Mouse (Mus musculus): ENCODE measurements around the gene Pdzd4.

Pdzd4 gene

GRCm38 (mm10) chrX:73824185-73825151 lies at the start of gene Pdzd4:
Gene Pdzd4, minus strand, starts transcription at chrX:73824969.
- DNase-seq = peak; percentile 10 to 19

DNA sequence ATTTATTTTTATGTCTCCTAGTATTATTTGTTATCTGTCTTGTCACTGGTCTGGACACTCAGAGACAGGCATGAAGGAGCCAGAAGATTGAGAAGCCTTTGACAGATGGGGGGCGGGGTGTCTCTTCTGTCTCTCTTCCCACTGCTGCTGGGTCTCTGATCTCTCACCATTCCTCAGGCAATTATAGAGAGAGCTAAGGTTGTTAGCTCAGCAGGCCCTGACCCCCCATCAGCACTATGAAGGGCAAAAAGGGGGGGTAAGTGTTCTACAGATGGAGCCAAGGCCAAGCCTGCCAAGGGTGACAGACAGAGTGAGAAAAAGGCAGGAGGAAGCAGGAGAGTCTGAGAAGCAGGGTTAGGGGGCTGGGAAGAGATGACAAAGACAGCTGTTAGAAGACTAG lies 47.2 kb upstream of the Pdzd4 start:
- DNase-seq = no peak

DNA sequence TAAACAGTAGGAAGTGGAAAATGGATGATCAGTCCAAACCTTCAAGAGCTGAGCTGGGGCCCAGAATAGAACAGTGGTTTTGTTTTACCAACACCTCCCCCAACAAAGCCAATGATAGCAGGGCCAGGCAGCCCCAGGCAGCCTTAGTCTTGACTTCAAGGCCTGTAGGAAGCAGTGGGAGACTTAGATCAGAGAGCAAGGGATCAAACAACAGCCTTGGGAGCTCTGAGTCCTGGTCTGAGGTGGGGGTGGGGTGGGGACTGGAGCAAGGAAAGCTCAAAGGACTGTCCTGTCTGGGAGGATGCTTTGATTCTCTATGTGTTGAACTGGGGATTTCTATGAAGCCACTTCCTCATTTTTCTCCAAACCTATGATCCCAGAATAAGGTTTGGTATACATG lies 46.7 kb upstream of the Pdzd4 start:
- no peak for DNase-seq

DNA sequence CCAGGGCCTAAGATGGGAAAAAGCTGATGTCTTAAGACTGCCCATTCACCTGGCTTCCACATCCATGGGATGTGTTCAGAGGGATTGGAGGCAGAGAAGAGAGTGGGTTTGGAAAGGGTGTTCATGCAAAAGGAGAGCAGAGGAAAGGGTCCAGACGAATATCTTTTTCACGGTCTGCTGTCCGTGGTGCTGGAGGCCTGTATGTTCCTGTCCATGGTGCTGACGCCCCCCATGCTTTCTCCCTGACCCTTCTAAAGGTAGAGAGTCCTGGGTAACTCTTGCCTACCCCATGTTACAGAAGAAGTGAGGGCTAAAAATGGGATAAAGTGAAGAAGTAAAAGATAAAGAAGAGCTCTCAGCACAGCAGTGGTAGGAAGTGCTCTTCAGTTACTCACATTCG lies 44.6 kb upstream of the Pdzd4 start:
- peak in 1 of 2 experiments; percentile 5 for DNase-seq

DNA sequence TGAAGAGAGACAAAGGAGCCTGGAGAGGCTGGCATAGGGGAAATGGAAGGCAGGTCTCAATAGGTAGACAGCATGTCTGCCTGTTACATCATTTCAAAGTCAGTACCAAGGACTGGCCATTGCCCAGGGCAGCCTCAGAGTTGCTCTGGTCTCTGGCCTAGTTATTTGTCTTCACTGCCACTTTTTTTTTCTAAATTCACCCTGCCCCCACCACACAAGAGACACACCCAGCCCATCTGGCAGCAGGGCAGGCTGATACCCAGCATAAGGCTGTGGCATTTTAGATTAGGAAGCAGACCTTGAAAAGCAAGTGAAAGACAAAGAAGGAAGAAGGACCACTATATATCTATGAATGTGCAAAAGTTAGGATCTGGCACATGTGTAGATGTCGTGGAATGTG lies 43.1 kb upstream of the Pdzd4 start:
- no peak for DNase-seq

DNA sequence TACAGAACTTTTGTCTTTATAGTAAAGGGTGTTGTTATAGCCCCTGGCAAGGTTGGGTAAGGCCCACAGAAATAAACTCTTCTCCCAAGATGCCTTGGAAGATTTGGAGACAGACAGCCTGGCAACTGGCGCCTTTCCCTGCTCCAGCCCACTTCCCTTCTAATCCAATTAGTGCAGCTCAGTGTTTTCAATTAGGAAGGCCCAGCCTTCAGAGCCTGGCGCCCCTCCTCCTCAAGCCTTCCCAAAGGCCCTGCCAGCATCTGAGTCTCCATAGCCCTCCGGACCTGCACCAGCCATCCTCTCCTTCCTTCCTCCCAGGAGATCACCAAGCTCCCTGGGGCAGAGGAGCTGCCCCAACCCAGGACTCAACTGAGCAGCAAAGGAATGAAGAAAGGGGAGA lies 42.5 kb upstream of the Pdzd4 start:
- DNase-seq = no peak

- no peak for DNase-seq
These were observed 39.9 kb upstream of the Pdzd4 start for GRCm38 (mm10) chrX:73864692-73865091.

- no peak for DNase-seq
These were observed 30.3 kb upstream of the Pdzd4 start for GRCm38 (mm10) chrX:73855087-73855408.

DNA sequence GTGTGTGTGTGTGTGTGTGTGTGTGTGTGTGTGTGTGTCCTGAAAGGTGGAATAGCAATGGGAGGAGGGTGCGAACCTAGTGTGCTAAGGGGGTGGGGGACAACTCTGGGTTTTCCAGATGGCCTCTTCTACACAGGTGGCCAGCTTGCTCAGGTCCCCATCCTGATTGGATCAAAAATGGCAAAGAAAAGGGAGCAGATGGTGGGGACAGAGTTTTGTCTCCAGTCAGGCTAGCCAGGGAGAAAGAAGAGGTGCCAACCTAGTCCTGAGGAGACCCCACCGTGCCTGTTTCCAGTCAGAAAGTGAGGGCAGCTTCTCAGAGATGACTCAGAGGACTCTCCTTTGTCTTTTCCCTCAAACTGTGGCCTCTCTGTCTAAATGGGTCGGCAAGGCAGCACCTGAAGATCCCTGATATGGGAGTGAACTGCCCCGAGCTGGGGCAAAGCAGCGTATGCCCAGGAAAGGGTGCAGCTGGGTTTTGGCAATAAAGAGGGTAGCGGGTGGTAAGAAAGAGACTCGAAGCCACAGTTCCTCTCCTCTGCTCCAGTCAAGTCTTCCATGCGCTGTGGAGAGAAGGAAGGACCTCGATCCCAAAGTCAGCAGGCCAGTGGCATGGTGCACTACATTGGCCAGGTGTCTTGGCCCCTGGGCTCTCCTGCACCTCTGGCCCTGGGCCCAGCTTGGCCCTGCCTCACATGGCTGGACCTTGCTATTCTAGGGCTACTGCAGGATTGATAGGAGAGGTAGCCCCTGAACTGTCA lies 29.7 kb upstream of the Pdzd4 start:
- DNase-seq = no peak

DNA sequence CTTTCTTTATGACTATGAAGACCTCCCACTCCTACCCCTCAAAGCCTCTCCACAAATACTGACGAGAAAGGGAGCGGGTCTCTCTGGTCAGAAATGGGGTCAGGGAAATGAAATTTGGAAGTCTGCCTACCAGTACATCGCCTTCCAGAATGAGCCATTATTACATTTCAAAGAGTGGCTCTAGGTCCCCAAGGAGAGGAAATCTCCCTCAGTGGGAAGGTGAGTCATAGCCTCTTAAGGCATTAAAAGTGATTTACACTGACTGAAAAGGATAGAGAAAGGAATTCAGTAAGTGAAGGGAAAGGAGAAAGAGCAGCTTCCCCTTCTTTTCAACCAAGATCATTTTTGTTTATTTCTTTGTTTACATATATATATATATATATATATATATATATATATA lies 11.9 kb upstream of the Pdzd4 start:
- DNase-seq = no peak

GRCm38 (mm10) chrX:73835731-73836130 lies 11.0 kb upstream of the Pdzd4 start:
- DNase-seq = no peak

DNA sequence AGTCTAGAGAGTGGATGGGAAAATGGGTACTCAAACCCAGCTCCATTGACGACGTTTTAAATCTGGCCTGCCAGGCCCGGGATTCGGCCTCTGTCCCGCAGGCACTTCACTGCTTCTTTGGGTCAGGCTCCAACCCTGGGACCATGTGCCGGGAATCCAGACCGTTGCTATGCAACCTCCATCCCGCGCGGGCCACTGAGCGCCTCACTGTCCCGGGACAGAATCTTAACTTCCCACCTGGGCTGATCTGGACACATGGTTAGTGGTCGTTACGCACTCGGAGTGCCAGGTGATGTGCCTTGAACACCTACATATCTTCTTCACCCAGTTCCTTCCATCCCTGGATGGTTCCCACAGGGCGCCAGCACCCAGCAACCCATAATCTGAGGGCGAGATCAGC lies 1.0 kb downstream of the Pdzd4 start:
- DNase-seq = no peak

DNA sequence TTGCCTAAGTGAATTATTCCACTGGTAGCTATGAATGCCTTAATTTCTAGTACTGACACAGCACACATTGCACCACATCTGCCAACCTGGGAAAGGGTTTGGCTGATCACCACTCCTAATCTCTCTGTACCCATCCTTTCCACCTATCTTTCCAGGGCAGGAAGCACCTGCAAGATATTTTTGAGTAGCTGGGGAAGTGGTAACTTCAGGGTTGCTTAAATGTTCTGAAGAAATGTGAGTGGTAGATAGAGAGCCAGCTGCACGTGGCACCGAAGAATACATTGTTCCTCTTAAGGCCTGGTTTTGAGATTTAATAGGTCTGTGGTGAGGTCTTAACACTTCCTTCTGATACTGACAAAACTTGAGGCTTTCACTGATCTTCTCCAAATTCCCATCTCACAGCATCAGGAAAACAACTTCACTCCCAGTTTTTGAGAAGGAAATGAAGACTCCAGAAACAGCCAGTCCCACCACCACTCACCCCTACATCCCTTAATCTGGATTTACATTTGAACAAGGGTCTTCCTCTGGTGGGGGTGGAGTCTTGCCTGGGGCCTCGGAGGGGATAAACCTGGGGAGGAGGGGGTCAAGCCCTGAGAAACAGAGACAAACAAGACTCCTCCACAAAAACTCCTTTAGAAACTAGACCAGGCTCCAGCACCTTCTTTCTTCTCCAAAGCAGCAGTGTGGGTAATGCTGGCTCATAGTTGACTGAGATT lies 8.0 kb downstream of the Pdzd4 start:
- DNase-seq = no peak

DNA sequence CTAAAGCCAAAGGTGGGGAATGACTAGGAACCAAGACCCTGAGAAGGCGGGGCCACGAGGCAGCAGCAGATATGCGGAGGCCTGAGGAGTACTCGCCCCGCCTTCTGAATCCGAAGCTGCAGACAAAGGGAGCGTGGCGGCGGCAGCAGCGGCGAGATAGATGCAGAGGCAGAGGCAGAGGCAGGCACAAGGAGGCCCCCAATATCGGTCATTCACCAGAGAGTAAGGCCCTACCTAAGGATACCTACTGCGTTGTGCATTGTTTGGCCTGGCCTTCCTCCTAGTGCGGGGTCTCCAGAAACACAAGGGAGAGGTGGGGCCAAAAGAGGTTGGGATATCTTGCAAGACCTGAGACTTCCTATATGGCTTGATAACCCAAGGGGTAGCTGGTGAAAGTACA lies 9.7 kb downstream of the Pdzd4 start:
- DNase-seq = no peak

DNA sequence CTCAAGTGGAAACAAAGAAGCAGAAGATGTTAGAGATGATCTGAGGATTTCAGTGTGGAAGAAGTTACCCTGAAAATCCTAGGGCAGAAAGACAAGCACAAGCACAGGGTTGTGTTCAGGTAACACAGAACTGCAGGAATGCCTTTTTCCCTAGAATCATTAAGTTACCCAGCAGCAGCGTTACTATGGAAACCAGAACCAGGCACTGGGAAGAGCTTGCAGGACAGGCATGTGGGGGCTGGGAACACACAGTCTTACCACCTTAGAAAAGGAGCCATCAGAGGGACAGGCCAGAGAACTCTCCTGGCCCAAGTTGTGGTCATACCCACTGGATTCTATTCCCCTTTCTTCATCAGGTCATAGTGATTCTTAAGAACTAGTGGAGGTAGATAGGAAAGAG lies 19.0 kb downstream of the Pdzd4 start:
- no peak for DNase-seq

- DNase-seq = peak; percentile 57 to 76
These were observed 26.3 kb downstream of the Pdzd4 start for GRCm38 (mm10) chrX:73798502-73798901.

DNA sequence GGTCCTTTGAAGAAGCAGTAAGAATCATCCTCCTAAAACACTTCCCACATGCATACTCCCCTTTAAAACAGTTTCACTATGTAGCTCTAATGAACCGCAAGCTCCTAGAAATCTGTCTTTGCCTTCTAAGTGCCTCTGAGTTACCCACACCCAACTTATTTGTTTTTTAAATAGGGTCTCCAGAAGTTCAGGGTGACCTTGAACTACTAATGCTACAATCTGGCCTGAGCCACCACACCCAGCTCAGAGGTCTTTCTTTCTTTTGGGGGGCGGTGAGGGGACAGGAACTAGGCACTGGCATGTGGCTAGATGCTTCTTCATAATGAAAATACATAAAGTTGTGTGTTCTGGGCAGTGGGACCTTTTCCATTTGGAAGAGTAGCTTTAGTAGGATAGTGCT lies 27.3 kb downstream of the Pdzd4 start:
- no peak for DNase-seq

DNA sequence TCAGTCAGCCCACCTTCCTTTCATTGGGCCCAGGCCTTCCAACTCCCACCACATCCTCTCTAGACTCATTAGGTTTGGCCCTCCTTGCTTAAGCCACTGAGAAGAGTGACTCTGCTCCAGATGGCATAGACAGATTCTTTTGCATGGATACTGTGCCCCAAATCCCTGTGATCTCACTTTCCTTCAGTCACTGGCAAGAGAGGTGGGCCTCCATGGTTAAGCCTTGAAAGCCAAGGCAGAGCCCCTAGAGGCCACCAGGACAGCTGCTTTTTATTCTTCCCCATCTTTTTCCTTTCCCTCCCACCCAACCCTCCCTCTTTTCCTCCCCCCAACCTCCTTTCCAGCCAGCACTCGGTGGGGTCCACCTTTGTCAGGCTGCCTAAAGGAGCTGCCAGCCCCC lies 31.3 kb downstream of the Pdzd4 start:
- no peak for DNase-seq

GRCm38 (mm10) chrX:73793039-73793438 lies 31.7 kb downstream of the Pdzd4 start:
- DNase-seq = no peak

DNA sequence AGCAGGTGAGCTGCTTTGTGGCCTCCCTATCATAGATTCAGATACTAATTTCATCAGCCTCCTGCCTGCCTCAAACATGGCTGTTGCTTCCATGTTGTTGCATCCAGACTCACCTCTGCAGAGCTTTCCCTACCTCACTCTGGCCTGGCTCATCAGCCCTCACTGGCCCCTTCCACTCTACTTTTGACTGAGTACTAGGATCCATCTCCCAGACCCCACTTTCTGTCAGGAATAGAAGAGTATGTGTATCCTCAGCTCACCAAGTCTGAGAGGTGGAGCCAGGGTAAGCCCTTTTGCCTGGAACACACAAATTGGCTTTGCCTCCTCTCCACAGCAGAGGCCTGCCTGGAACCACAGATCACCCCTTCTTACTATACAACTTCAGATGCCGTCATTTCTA lies 36.3 kb downstream of the Pdzd4 start:
- DNase-seq = no peak

GRCm38 (mm10) chrX:73787225-73787558 lies 37.6 kb downstream of the Pdzd4 start:
- DNase-seq = no peak

GRCm38 (mm10) chrX:73786364-73787224 lies 38.2 kb downstream of the Pdzd4 start, which contains the start of the genes Idh3g and Ssr4:
Gene Idh3g, minus strand, starts transcription at chrX:73786897.
Gene Ssr4, plus strand, starts transcription at chrX:73787028.
- peak; percentile 84 to 89 for DNase-seq
